14 mouse cellular contexts compared by ENCODE assay signal in genomic region chr7:132281753-132282152, GRCm38 (mm10). TPM values are rescaled to one million over a fixed set of nuclear protein-coding genes. Genes with fewer than 3 reads are reported as not detected.
DNase-seq lines count a peak whose midpoint lies in the region; ATAC-seq and TF ChIP-seq lines count a peak whose summit lies in the region.
"Had no signal": no experiment of that assay in that cellular context is flagged by ENCODE, and none has a peak within 500 bp of the region (broad histone marks: within the 10 kb centered on the region; RNA-seq: fewer than 3 reads in every experiment).

No protein-coding gene starts in this region.

- 72% methylated on average over 4 of the region's 4 CpGs for WGBS in stomach, embryonic 16.5 days
- 81% methylated on average over 4 of the region's 4 CpGs for WGBS in stomach, postnatal 0 days
- WGBS in forebrain, embryonic 16.5 days = 54% methylated on average over 4 of the region's 4 CpGs
- WGBS in thymus, adult 2 months = 93% methylated on average over 4 of the region's 4 CpGs

- TF ChIP-seq POLR2A in thymus, adult 2 months (IDR thresholded peaks at IDR 0.05; ENCODE audit: control insufficient read depth, extremely low read depth, insufficient read depth, low read length, poor library complexity) = no peak

- peak overlapping the region; percentile 70; the same call in 1 of the 2 replicates for H3K27ac ChIP-seq in stomach, embryonic 16.5 days (ENCODE audit: low read length)
- H3K27ac ChIP-seq in stomach, postnatal 0 days (replicated peaks) = no peak overlapping the region; the same call in 1 of the 2 replicates
- H3K27ac ChIP-seq in forebrain, embryonic 16.5 days (ENCODE audit: low read length) = peak overlapping the region; percentile 52
- H3K27ac ChIP-seq in thymus, adult 2 months (ENCODE audit: control insufficient read depth, insufficient read depth, low read length) = no peak overlapping the region
- H3K27ac ChIP-seq: kidney, postnatal 0 days; liver, embryonic 15.5 days had no signal

- ATAC-seq in frontal cortex, adult (ENCODE audit: low TSS enrichment) = 0 out of 2 replicates have a peak, but pooled peaks have one; percentile 22
- no peak for ATAC-seq in stomach, embryonic 16.5 days (ENCODE audit: insufficient read depth, low FRiP score)
- ATAC-seq in stomach, postnatal 0 days (ENCODE audit: low FRiP score, low TSS enrichment) = no peak
- ATAC-seq in forebrain, embryonic 16.5 days = peak; percentile 53
- no peak for ATAC-seq in inflammation-experienced regulatory T-cells, adult 6 months

- no peaks in the 10 kb centered on the region for H3K36me3 ChIP-seq in stomach, embryonic 16.5 days (ENCODE audit: control insufficient read depth, insufficient read depth, low read length)
- no peaks in the 10 kb centered on the region for H3K36me3 ChIP-seq in stomach, postnatal 0 days (ENCODE audit: control insufficient read depth, insufficient read depth, low read length)
- no peaks in the 10 kb centered on the region for H3K36me3 ChIP-seq in forebrain, embryonic 16.5 days (ENCODE audit: control insufficient read depth, insufficient read depth)
- H3K36me3 ChIP-seq in thymus, adult 2 months (ENCODE audit: control insufficient read depth, insufficient read depth, low read length) = no peaks in the 10 kb centered on the region
- H3K36me3 ChIP-seq: G1E; heart, embryonic 12.5 days; liver, embryonic 15.5 days had no signal

- TF ChIP-seq EP300 in stomach, postnatal 0 days (optimal IDR thresholded peaks at IDR 0.05) = no peak

- H3K27me3 ChIP-seq in stomach, embryonic 16.5 days (ENCODE audit: control insufficient read depth, insufficient read depth, low read length) = no peaks in the 10 kb centered on the region
- H3K27me3 ChIP-seq in stomach, postnatal 0 days (ENCODE audit: control insufficient read depth, insufficient read depth, low read length) = no peaks in the 10 kb centered on the region
- H3K27me3 ChIP-seq in forebrain, embryonic 16.5 days (replicated peaks; ENCODE audit: control insufficient read depth, insufficient read depth, low read length) = no peaks in the 10 kb centered on the region
- no peaks in the 10 kb centered on the region for H3K27me3 ChIP-seq in thymus, adult 2 months (ENCODE audit: control insufficient read depth, insufficient read depth, low read length)
- H3K27me3 ChIP-seq: heart, embryonic 12.5 days; liver, embryonic 15.5 days had no signal

- no peak overlapping the region for H3K4me3 ChIP-seq in stomach, embryonic 16.5 days (replicated peaks; ENCODE audit: low read length)
- no peak overlapping the region for H3K4me3 ChIP-seq in stomach, postnatal 0 days (ENCODE audit: low read depth, low read length)
- no peak overlapping the region for H3K4me3 ChIP-seq in forebrain, embryonic 16.5 days (replicated peaks; ENCODE audit: low read length)
- H3K4me3 ChIP-seq in thymus, adult 2 months (ENCODE audit: control insufficient read depth, insufficient read depth, low read length) = no peak overlapping the region
- H3K4me3 ChIP-seq: heart, embryonic 12.5 days; liver, embryonic 15.5 days had no signal

- no peaks in the 10 kb centered on the region for H3K9me3 ChIP-seq in stomach, embryonic 16.5 days (replicated peaks; ENCODE audit: control insufficient read depth, low read length)
- H3K9me3 ChIP-seq in stomach, postnatal 0 days (ENCODE audit: control insufficient read depth, low read length) = no peaks in the 10 kb centered on the region
- H3K9me3 ChIP-seq in forebrain, embryonic 16.5 days (ENCODE audit: control insufficient read depth, low read length) = no peaks in the 10 kb centered on the region
- H3K9me3 ChIP-seq: heart, embryonic 12.5 days; liver, embryonic 15.5 days had no signal

- peaks cover 39% of the 10 kb centered on the region for H3K4me1 ChIP-seq in stomach, embryonic 16.5 days (ENCODE audit: control insufficient read depth, insufficient read depth, low read length)
- peaks cover 5% of the 10 kb centered on the region for H3K4me1 ChIP-seq in stomach, postnatal 0 days (replicated peaks; ENCODE audit: control insufficient read depth, insufficient read depth)
- peaks cover 52% of the 10 kb centered on the region for H3K4me1 ChIP-seq in forebrain, embryonic 16.5 days (replicated peaks; ENCODE audit: control insufficient read depth, insufficient read depth, low read length)
- H3K4me1 ChIP-seq in thymus, adult 2 months (replicated peaks; ENCODE audit: control insufficient read depth, insufficient read depth, low read length) = peaks cover 10% of the 10 kb centered on the region

- TF ChIP-seq CTCF in stomach, postnatal 0 days (IDR thresholded peaks at IDR 0.05; ENCODE audit: low read depth) = no peak
- TF ChIP-seq CTCF in thymus, adult 2 months (IDR thresholded peaks at IDR 0.05; ENCODE audit: borderline replicate concordance, control insufficient read depth, extremely low read depth, insufficient read depth, low read length, poor library complexity) = no peak

- DNase-seq in frontal cortex, postnatal 14 days (ENCODE audit: low spot score in 2 of 2) = no peak
- no peak for DNase-seq in stomach, postnatal 0 days (ENCODE audit: low spot score)
- no peak for DNase-seq in thymus, adult 2 months
- DNase-seq in adrenal gland, postnatal 36 days = no peak
- DNase-seq: embryo, embryonic 11 days; gastrocnemius, postnatal 10 days had no signal

- H3K9ac ChIP-seq in stomach, embryonic 16.5 days (ENCODE audit: low read length) = no peak overlapping the region
- H3K9ac ChIP-seq in stomach, postnatal 0 days (ENCODE audit: low read length) = no peak overlapping the region
- H3K9ac ChIP-seq in forebrain, embryonic 16.5 days (replicated peaks; ENCODE audit: low read depth, low read length) = no peak overlapping the region
- H3K9ac ChIP-seq: heart, embryonic 12.5 days; liver, embryonic 15.5 days had no signal

- H3K4me2 ChIP-seq in stomach, embryonic 16.5 days (ENCODE audit: low read depth, low read length) = no peak overlapping the region
- H3K4me2 ChIP-seq in stomach, postnatal 0 days (replicated peaks; ENCODE audit: low read depth) = no peak overlapping the region
- H3K4me2 ChIP-seq in forebrain, embryonic 16.5 days (ENCODE audit: low read length) = no peak overlapping the region
- H3K4me2 ChIP-seq: heart, embryonic 12.5 days; liver, embryonic 15.5 days had no signal

RNA-seq across cellular contexts. Expression of gene Chst15, which starts 35.3 kb away (rescaled TPM):
- polyA plus RNA-seq in stomach, embryonic 16.5 days (2015; fragmentation: Nextera tagmentation; extraction: Ambion mirVana) = 24.6 and 25.5 TPM in 2 replicates
- 11.5 and 12.1 TPM in 2 replicates for polyA plus RNA-seq in stomach, postnatal 0 days (2015; fragmentation: Nextera tagmentation; extraction: Ambion mirVana)
- polyA plus RNA-seq in forebrain, embryonic 16.5 days (2015; fragmentation: Nextera tagmentation; extraction: Ambion mirVana) = 22.8 and 23.7 TPM in 2 replicates
- 7.4 and 8.9 TPM in 2 replicates for polyA plus RNA-seq in thymus, adult 2 months (2012; rRNA removed)
- total RNA-seq in adrenal gland, postnatal 36 days (2021) = 10 to 100 TPM; 38.9 to 58.6 TPM
- polyA plus RNA-seq in inflammation-experienced regulatory T-cells, adult 6 months (2017; shearing (Covaris generic)) = 1 to 10 TPM in 2 of 3 experiments, under 1 TPM in 1; 0.88 to 6.2 (median 4.8) TPM
- polyA plus RNA-seq: G1E had no signal

Comparison
In these comparisons a context has a peak if more than half of its experiments do, and no peak if none do; other contexts are left out.
1. H3K27ac ChIP-seq: peak in stomach, embryonic 16.5 days (single experiment) and forebrain, embryonic 16.5 days (single experiment); none in stomach, postnatal 0 days (single experiment) and thymus, adult 2 months (single experiment).
2. ATAC-seq: peak in frontal cortex, adult (single experiment) and forebrain, embryonic 16.5 days (single experiment); none in stomach, embryonic 16.5 days (single experiment), stomach, postnatal 0 days (single experiment) and inflammation-experienced regulatory T-cells, adult 6 months (single experiment).